Mouse (Mus musculus) stomach, embryonic 16.5 days (tissue): ENCODE measurements around the gene Neurl2. TPM values are rescaled to one million over a fixed set of nuclear protein-coding genes. Genes with fewer than 3 reads are reported as not detected.
"Not testable (repeated sequence)": the region's sequence is repeated elsewhere in the genome, so short reads cannot be mapped to it uniquely, and the experiment has no call there.

ENCODE experiments used
- ATAC-seq: fragments of 200-750 bp; cut with Nextera tagmentation; 2 replicates; pipeline ENCODE4 v1.8.0; 2017; ENCODE audit warnings: moderate number of reproducible peaks, moderate TSS enrichment; ENCODE audit not compliant: insufficient read depth, low FRiP score
- H3K27ac ChIP-seq: fragments of 300-500 bp; sonication (generic); 2 replicates; pipeline ENCODE4 v1.5.1; 2014; ENCODE audit warnings: low read length
- H3K27me3 ChIP-seq: fragments of 300-500 bp; sonication (generic); 2 replicates; pipeline ENCODE4 v1.6.1; 2014; ENCODE audit warnings: low read length, control low read depth, mixed read lengths; ENCODE audit not compliant: control insufficient read depth, insufficient read depth
- H3K36me3 ChIP-seq: fragments of 300-500 bp; sonication (generic); 2 replicates; pipeline ENCODE4 v1.6.1; 2014; ENCODE audit warnings: low read length; ENCODE audit not compliant: control insufficient read depth, insufficient read depth
- H3K4me1 ChIP-seq: fragments of 300-500 bp; sonication (generic); 2 replicates; pipeline ENCODE4 v1.6.1; 2014; ENCODE audit warnings: low read length, control low read depth, mixed read lengths; ENCODE audit not compliant: control insufficient read depth, insufficient read depth
- H3K4me2 ChIP-seq: fragments of 300-500 bp; sonication (generic); 2 replicates; pipeline ENCODE4 v1.6.1; 2014; ENCODE audit warnings: low read depth, low read length, mixed read lengths
- H3K4me3 ChIP-seq: fragments of 300-500 bp; sonication (generic); replicated peaks from 2 replicates; pipeline ENCODE4 v1.5.1; 2014; ENCODE audit warnings: mild to moderate bottlenecking, low read length
- H3K9ac ChIP-seq: fragments of 300-500 bp; sonication (generic); 2 replicates; pipeline ENCODE4 v1.6.1; 2014; ENCODE audit warnings: low read length
- H3K9me3 ChIP-seq: fragments of 300-500 bp; sonication (generic); replicated peaks from 2 replicates; pipeline ENCODE4 v1.6.1; 2016; ENCODE audit warnings: low read length, control low read depth; ENCODE audit not compliant: control insufficient read depth
- WGBS: fragments of 180-500 bp; shearing (Covaris S2); extraction: QIAGEN DNeasy Blood & Tissue Kit; methylation state at CpG from one replicate; pipeline ENCODE4 v1.1.7; 2014; 5-methylcytosine and 5-hydroxymethylcytosine counted together
- polyA plus RNA-seq: library from polyadenylated mRNA; unstranded; fragments of >200 nt; fragmentation: Nextera tagmentation; extraction: Ambion mirVana; gene quantifications from 2 replicates; pipeline ENCODE4 v1.2.1, GENCODE M21; 2015

Gene Neurl2
- polyA plus RNA-seq, 1 experiment from 2014 or later, result 7.9 TPM

GRCm38 (mm10) chr2:164873621-164874020, 40.4 kb upstream of the Neurl2 start:
- no peaks in the 10 kb centered on the region for H3K9me3 ChIP-seq
- H3K4me3 ChIP-seq, result no peak overlapping the region
- peak overlapping the region; percentile 83 for H3K27ac ChIP-seq
- no peaks in the 10 kb centered on the region for H3K36me3 ChIP-seq
- H3K4me2 ChIP-seq, result no peak overlapping the region
- no peak overlapping the region for H3K9ac ChIP-seq
- ATAC-seq, result no peak
- H3K4me1 ChIP-seq, result peaks cover 22% of the 10 kb centered on the region
- WGBS, result 41% methylated on average over 3 of the region's 3 CpGs
- H3K27me3 ChIP-seq, result no peaks in the 10 kb centered on the region

DNA sequence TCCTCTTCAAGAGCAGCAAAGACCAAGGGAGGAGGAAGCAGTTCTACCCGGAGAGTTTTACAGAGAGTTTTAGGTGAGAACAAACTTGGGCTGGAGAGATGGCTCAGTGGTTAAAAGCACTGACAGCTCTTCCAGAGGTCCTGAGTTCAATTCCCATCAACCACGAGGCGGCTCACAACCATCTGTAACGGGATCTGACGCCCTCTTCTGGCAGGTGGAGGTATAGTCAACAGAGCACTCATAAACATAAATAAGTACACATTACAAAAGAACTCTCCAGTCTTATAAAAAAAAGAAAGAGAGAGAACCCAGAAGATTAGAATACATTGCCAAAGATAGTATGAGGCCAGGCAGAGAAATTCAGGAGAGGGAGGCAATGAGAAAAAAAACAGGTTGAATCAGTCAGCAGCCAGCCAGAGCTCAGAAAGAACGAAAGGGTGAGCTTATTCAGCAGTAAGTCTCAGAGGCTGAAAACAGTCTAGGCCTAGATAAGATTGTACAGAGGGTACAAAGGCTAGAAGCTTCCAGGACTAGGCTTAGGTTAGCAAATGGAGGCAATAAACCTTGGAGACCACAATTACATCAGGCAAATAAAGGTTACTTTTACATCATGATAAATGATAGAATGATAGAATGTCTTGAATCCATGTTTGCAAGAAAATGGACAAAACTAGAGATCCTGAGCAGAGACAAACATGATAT, 38.5 kb upstream of the Neurl2 start:
- Histone ChIP-seq H3K4me3 (no peak overlapping the region), H3K9me3 (peaks cover 6% of the 10 kb centered on the region), H3K9ac (no peak overlapping the region), H3K36me3 (no peaks in the 10 kb centered on the region), H3K4me2 (no peak overlapping the region), H3K27ac (no peak overlapping the region), H3K27me3 (no peaks in the 10 kb centered on the region), H3K4me1 (peaks cover 19% of the 10 kb centered on the region)
- ATAC-seq, result no peak
- 52% methylated on average over 6 of the region's 6 CpGs for WGBS

- WGBS, result 59% methylated on average over 7 of the region's 7 CpGs
- H3K4me3 ChIP-seq, result no peak overlapping the region
- H3K36me3 ChIP-seq, result no peaks in the 10 kb centered on the region
- no peak for ATAC-seq
- H3K4me2 ChIP-seq, result no peak overlapping the region
- H3K27ac ChIP-seq, result no peak overlapping the region
- H3K9me3 ChIP-seq, result peaks cover 6% of the 10 kb centered on the region
- no peak overlapping the region for H3K9ac ChIP-seq
- no peaks in the 10 kb centered on the region for H3K27me3 ChIP-seq
- peaks cover 4% of the 10 kb centered on the region; the same call in 1 of the 2 replicates for H3K4me1 ChIP-seq
These were observed 35.2 kb upstream of the Neurl2 start for GRCm38 (mm10) chr2:164868491-164868890.

- H3K27ac ChIP-seq, result peak overlapping the region; percentile 58
- peaks cover 6% of the 10 kb centered on the region for H3K9me3 ChIP-seq
- no peak overlapping the region for H3K9ac ChIP-seq
- no peaks in the 10 kb centered on the region for H3K27me3 ChIP-seq
- no peak overlapping the region for H3K4me2 ChIP-seq
- no peaks in the 10 kb centered on the region for H3K36me3 ChIP-seq
- H3K4me1 ChIP-seq, result peaks cover 7% of the 10 kb centered on the region; the same call in 1 of the 2 replicates
- WGBS, result 92% methylated on average over 7 of the region's 7 CpGs
- no peak for ATAC-seq
- H3K4me3 ChIP-seq, result no peak overlapping the region
These were observed 34.3 kb upstream of the Neurl2 start for GRCm38 (mm10) chr2:164867566-164867965.

DNA sequence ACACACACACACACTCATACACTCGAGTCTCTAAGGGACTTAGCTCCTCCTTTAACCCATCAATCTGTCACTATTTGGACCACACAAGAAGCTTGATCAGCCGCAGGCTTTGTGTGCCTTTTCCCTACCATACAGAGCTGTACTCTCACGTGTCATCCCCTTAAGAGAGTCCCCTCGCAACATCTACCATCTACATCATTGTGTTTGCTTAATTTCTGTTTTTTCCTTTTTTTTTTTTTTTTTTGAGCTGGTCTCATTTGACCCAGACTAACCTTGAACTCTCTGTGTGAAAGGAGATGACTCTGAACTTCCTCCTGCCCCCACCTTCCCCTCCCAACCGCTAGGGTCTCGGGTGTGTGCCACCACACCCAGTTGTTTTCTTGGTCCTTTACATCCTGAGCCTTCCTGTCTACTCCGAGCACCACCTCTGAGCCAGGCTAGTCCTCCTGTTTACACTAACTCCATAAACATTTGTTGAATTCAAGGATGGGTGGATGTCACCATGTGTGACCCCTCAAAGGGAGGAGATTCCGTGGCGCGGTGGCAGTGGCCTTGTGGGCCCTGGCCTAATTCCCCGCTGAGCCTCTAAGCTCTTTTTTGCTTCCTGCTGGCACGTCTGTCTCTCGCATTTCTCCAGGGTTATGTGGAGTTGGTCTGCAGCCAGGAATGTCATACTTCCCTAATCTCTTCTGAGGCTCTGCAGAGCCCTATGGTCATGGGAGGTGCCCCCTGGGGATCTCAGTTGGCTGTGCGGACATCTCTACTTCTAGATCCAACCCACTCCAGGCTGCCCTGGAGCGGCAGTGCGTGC, 33.7 kb upstream of the Neurl2 start:
- H3K36me3 ChIP-seq, result no peaks in the 10 kb centered on the region
- H3K27me3 ChIP-seq, result no peaks in the 10 kb centered on the region
- H3K4me1 ChIP-seq, result peaks cover 9% of the 10 kb centered on the region
- no peak overlapping the region for H3K4me3 ChIP-seq
- no peak overlapping the region for H3K4me2 ChIP-seq
- peaks cover 6% of the 10 kb centered on the region for H3K9me3 ChIP-seq
- H3K9ac ChIP-seq, result no peak overlapping the region
- ATAC-seq, result peak; percentile 65
- 23% methylated on average over 16 of the region's 16 CpGs for WGBS
- H3K27ac ChIP-seq, result peak overlapping the region; percentile 58

DNA sequence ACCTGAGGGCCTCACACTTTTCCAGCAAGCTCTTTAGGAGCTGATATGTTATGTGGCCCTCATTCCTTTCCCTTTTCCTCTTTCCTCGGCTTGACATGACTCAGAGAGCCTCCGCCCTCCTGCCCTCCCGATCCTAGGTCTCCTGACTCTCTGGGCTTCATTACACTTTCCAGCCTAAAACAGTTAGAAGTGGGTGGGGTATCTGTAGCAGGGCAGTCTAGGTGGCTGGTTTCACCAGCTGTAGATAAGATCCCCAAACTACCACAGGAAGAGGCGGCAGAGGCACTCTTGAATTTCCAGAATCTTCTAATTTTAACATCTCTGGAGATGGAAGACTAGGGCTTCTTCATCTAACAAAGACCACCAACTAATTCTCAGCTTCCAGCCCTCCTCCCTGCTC, 31.3 kb upstream of the Neurl2 start:
- Histone ChIP-seq H3K9ac (no peak overlapping the region), H3K36me3 (no peaks in the 10 kb centered on the region), H3K27ac (no peak overlapping the region), H3K9me3 (peaks cover 6% of the 10 kb centered on the region), H3K27me3 (no peaks in the 10 kb centered on the region), H3K4me3 (no peak overlapping the region), H3K4me2 (no peak overlapping the region), H3K4me1 (peaks cover 19% of the 10 kb centered on the region)
- no peak for ATAC-seq
- 58% methylated on average over 4 of the region's 4 CpGs for WGBS

DNA sequence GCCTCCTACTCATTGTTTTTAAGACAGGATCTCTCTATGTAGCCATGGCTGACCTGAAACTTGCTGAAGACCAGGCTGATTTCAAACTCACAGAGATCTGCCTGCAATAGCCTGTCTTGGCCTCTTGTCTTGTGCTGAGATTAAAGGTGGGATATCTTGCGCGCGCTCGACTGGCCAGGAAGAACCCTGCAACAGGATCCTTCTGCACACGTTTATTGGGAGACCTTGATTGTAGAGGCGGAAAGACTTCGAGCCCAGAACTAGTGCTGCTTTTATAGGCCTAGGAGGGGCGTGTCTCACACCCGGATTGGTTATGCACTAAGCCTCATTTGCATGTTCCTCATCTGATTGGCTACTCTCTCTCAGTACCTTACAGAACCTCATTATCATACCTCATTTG, 30.2 kb upstream of the Neurl2 start:
- H3K27ac ChIP-seq, result not testable (repeated sequence)

GRCm38 (mm10) chr2:164862179-164862861, 29.1 kb upstream of the Neurl2 start:
- no peaks in the 10 kb centered on the region for H3K27me3 ChIP-seq
- H3K9me3 ChIP-seq, result no peaks in the 10 kb centered on the region
- no peak overlapping the region for H3K4me2 ChIP-seq
- peak; percentile 80 for ATAC-seq
- no peak overlapping the region for H3K4me3 ChIP-seq
- no peak overlapping the region; the same call in 1 of the 2 replicates for H3K9ac ChIP-seq
- H3K36me3 ChIP-seq, result no peaks in the 10 kb centered on the region
- 26% methylated on average over 9 of the region's 9 CpGs for WGBS
- H3K27ac ChIP-seq, result peak overlapping the region; percentile 81
- peaks cover 25% of the 10 kb centered on the region for H3K4me1 ChIP-seq

More for the DNA sequence above, 30.2 kb upstream of the Neurl2 start:
- not testable (repeated sequence) for H3K4me3 ChIP-seq, H3K9ac ChIP-seq, H3K27me3 ChIP-seq, H3K4me2 ChIP-seq, H3K36me3 ChIP-seq, ATAC-seq, H3K9me3 ChIP-seq
- H3K4me1 ChIP-seq, result peaks cover 25% of the 10 kb centered on the region
- 96% methylated on average over 7 of the region's 9 CpGs for WGBS

GRCm38 (mm10) chr2:164861094-164861493, 27.8 kb upstream of the Neurl2 start:
- H3K4me2 ChIP-seq, result no peak overlapping the region
- H3K36me3 ChIP-seq, result no peaks in the 10 kb centered on the region
- 59% methylated on average over 4 of the region's 4 CpGs for WGBS
- H3K9ac ChIP-seq, result no peak overlapping the region
- peak overlapping the region; percentile 81; the same call in 1 of the 2 replicates for H3K27ac ChIP-seq
- H3K4me3 ChIP-seq, result no peak overlapping the region
- ATAC-seq, result no peak
- peaks cover 4% of the 10 kb centered on the region; the same call in 1 of the 2 replicates for H3K27me3 ChIP-seq
- H3K9me3 ChIP-seq, result no peaks in the 10 kb centered on the region
- peaks cover 26% of the 10 kb centered on the region for H3K4me1 ChIP-seq
